Mouse (Mus musculus) intestine, embryonic 15.5 days (tissue): ENCODE results near the gene Hs6st1. TPM values are rescaled to one million over a fixed set of nuclear protein-coding genes. Genes with fewer than 3 reads are reported as not detected.

Experiments
- ATAC-seq: fragments of 200-750 bp; cut with Nextera tagmentation; 2 replicates; pipeline ENCODE4 v1.8.0; 2017; ENCODE audit warnings: moderate TSS enrichment, moderate library complexity
- H3K27ac ChIP-seq: fragments of 300-500 bp; sonication (generic); 2 replicates; pipeline ENCODE4 v1.5.1; 2015; ENCODE audit warnings: mild to moderate bottlenecking, inconsistent platforms
- H3K27me3 ChIP-seq: fragments of 300-500 bp; sonication (generic); replicated peaks from 2 replicates; pipeline ENCODE4 v1.6.1; 2015; ENCODE audit warnings: inconsistent platforms
- H3K36me3 ChIP-seq: fragments of 300-500 bp; sonication (generic); 2 replicates; pipeline ENCODE4 v1.6.1; 2015; ENCODE audit warnings: inconsistent platforms
- H3K4me1 ChIP-seq: fragments of 300-500 bp; sonication (generic); replicated peaks from 2 replicates; pipeline ENCODE4 v1.6.1; 2015; ENCODE audit warnings: inconsistent platforms
- H3K4me2 ChIP-seq: fragments of 300-500 bp; sonication (generic); replicated peaks from 2 replicates; pipeline ENCODE4 v1.6.1; 2015; ENCODE audit warnings: mild to moderate bottlenecking, inconsistent platforms
- H3K4me3 ChIP-seq: fragments of 300-500 bp; sonication (generic); replicated peaks from 2 replicates; pipeline ENCODE4 v1.5.1; 2015; ENCODE audit warnings: inconsistent platforms
- H3K9ac ChIP-seq: fragments of 300-500 bp; sonication (generic); 2 replicates; pipeline ENCODE4 v1.6.1; 2015; ENCODE audit warnings: inconsistent platforms
- H3K9me3 ChIP-seq: fragments of 300-500 bp; sonication (generic); 2 replicates; pipeline ENCODE4 v1.6.1; 2016; ENCODE audit warnings: inconsistent platforms
- WGBS: fragments of 180-500 bp; shearing (Covaris S2); methylation state at CpG from one replicate; pipeline ENCODE4 v1.1.7; 2015; 5-methylcytosine and 5-hydroxymethylcytosine counted together
- polyA plus RNA-seq: library from polyadenylated mRNA; unstranded; fragments of >200 nt; fragmentation: Nextera tagmentation; extraction: Ambion mirVana; gene quantifications from 2 replicates; pipeline ENCODE4 v1.2.1, GENCODE M21; 2015

The Hs6st1 gene
- polyA plus RNA-seq, 1 experiment from 2014 or later, result 10.6 TPM

DNA sequence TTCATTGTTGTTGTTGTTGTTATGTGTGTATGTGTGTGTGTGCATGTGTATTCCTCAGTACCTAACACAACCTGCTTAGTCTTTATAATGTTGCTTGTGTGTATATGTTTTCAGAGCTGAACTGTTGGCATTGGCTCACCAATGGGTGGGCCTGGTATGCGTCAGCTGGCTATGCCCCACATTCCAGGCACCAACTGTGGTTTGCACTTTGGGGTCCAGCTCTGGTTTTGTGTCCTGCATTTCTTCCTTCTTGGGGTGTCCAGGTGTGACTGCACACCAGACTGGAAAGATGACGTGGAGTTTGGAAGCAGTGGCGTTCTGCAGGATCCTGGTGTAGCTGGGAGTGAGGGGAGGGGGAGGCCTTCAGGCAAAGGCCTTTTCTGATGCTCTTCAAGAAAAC is 50.8 kb downstream of the Hs6st1 start:
- no peak overlapping the region for H3K27ac ChIP-seq
- WGBS, result 79% methylated on average over 3 of the region's 3 CpGs
- H3K4me2 ChIP-seq, result no peak overlapping the region
- no peak overlapping the region for H3K4me3 ChIP-seq
- ATAC-seq, result no peak
- H3K27me3 ChIP-seq, result no peaks in the 10 kb centered on the region
- no peaks in the 10 kb centered on the region for H3K4me1 ChIP-seq
- no peaks in the 10 kb centered on the region for H3K9me3 ChIP-seq
- no peaks in the 10 kb centered on the region for H3K36me3 ChIP-seq
- H3K9ac ChIP-seq, result no peak overlapping the region

GRCm38 (mm10) chr1:36119426-36119825 is 51.2 kb downstream of the Hs6st1 start:
- Histone ChIP-seq H3K27me3 (no peaks in the 10 kb centered on the region), H3K9ac (no peak overlapping the region), H3K9me3 (no peaks in the 10 kb centered on the region), H3K4me3 (no peak overlapping the region), H3K4me2 (no peak overlapping the region), H3K36me3 (no peaks in the 10 kb centered on the region), H3K27ac (no peak overlapping the region), H3K4me1 (no peaks in the 10 kb centered on the region)
- no peak for ATAC-seq
- WGBS, result 70% methylated on average over 4 of the region's 4 CpGs

DNA sequence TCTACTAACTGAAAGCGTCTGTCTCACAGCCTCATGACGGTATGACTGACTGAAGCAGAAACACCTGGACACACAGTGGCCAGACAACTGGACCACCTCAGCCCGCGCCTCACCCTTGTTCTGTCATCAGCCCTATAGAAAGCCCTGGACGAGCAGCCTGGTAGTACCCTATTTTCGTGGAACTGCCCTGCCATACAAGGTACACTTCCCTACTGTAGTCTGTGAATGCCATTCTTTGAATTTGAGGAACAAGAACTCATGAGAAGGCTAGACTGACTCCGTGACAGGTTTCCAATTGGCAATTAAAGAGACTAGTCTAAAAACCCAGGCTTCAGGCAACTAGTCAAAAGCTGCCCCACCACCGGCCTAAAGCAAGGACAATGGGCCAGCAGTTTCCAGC is 53.0 kb downstream of the Hs6st1 start:
- Histone ChIP-seq H3K36me3 (no peaks in the 10 kb centered on the region), H3K9ac (no peak overlapping the region), H3K4me3 (no peak overlapping the region), H3K27ac (no peak overlapping the region), H3K9me3 (no peaks in the 10 kb centered on the region), H3K4me1 (no peaks in the 10 kb centered on the region), H3K4me2 (no peak overlapping the region), H3K27me3 (no peaks in the 10 kb centered on the region)
- ATAC-seq, result no peak
- WGBS, result 78% methylated on average over 8 of the region's 8 CpGs

GRCm38 (mm10) chr1:36125076-36125475 is 56.9 kb downstream of the Hs6st1 start:
- Histone ChIP-seq H3K27ac (no peak overlapping the region), H3K4me1 (no peaks in the 10 kb centered on the region), H3K4me3 (no peak overlapping the region), H3K36me3 (no peaks in the 10 kb centered on the region), H3K9ac (no peak overlapping the region), H3K27me3 (no peaks in the 10 kb centered on the region), H3K4me2 (no peak overlapping the region), H3K9me3 (no peaks in the 10 kb centered on the region)
- no peak for ATAC-seq
- 34% methylated on average over 7 of the region's 7 CpGs for WGBS

- H3K36me3 ChIP-seq, result no peaks in the 10 kb centered on the region
- H3K4me2 ChIP-seq, result no peak overlapping the region
- no peak overlapping the region for H3K4me3 ChIP-seq
- no peaks in the 10 kb centered on the region for H3K9me3 ChIP-seq
- H3K9ac ChIP-seq, result no peak overlapping the region
- H3K4me1 ChIP-seq, result 0 out of 2 replicates have a peak, but pooled peaks cover 4% of the 10 kb centered on the region
- no peak overlapping the region for H3K27ac ChIP-seq
- WGBS, result 34% methylated on average over 4 of the region's 4 CpGs
- ATAC-seq, result peak; percentile 44; the same call in 1 of the 2 replicates
- H3K27me3 ChIP-seq, result no peaks in the 10 kb centered on the region
Observed at GRCm38 (mm10) chr1:36129126-36129525, 60.9 kb downstream of the Hs6st1 start.

DNA sequence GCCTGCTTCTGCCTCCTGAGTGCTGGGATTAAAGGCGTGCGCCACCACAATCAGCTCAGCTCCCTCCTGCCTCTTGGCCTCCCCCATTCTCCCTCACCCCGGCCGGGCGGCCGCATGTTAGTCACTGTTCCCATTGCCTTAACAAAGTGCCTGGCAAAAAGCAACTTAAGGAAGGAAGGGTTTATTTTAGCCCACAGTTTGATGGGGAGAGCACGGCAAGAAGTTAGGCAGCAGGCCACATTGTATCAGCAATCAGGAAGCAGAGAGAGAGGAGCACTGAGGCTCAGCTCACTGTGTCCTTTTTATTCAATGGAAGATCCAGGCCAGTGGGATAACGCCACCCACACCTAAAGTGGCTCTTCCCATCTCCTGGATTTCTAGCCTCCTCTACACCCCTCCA is 61.7 kb downstream of the Hs6st1 start:
- H3K27ac ChIP-seq, result no peak overlapping the region
- ATAC-seq, result no peak
- no peak overlapping the region for H3K9ac ChIP-seq
- H3K36me3 ChIP-seq, result no peaks in the 10 kb centered on the region
- H3K4me1 ChIP-seq, result 0 out of 2 replicates have a peak, but pooled peaks cover 4% of the 10 kb centered on the region
- no peak overlapping the region for H3K4me3 ChIP-seq
- H3K27me3 ChIP-seq, result no peaks in the 10 kb centered on the region
- no peaks in the 10 kb centered on the region for H3K9me3 ChIP-seq
- no peak overlapping the region for H3K4me2 ChIP-seq
- 92% methylated on average over 8 of the region's 8 CpGs for WGBS

- Histone ChIP-seq H3K36me3 (no peaks in the 10 kb centered on the region), H3K4me3 (no peak overlapping the region), H3K4me2 (no peak overlapping the region), H3K27ac (no peak overlapping the region), H3K9me3 (no peaks in the 10 kb centered on the region), H3K27me3 (no peaks in the 10 kb centered on the region), H3K9ac (no peak overlapping the region), H3K4me1 (0 out of 2 replicates have a peak, but pooled peaks cover 4% of the 10 kb centered on the region)
- WGBS, result 82% methylated on average over 4 of the region's 4 CpGs
- ATAC-seq, result no peak
Observed at GRCm38 (mm10) chr1:36130307-36131035, 62.3 kb downstream of the Hs6st1 start.

GRCm38 (mm10) chr1:36131154-36131553 is 63.0 kb downstream of the Hs6st1 start:
- WGBS, result 58% methylated on average over 4 of the region's 4 CpGs
- no peak overlapping the region for H3K27ac ChIP-seq
- H3K4me1 ChIP-seq, result 0 out of 2 replicates have a peak, but pooled peaks cover 4% of the 10 kb centered on the region
- no peak for ATAC-seq
- H3K4me3 ChIP-seq, result no peak overlapping the region
- no peaks in the 10 kb centered on the region for H3K9me3 ChIP-seq
- H3K27me3 ChIP-seq, result no peaks in the 10 kb centered on the region
- H3K9ac ChIP-seq, result no peak overlapping the region
- H3K4me2 ChIP-seq, result no peak overlapping the region
- H3K36me3 ChIP-seq, result no peaks in the 10 kb centered on the region

- H3K27ac ChIP-seq, result no peak overlapping the region
- no peak for ATAC-seq
- no peak overlapping the region for H3K4me3 ChIP-seq
- H3K36me3 ChIP-seq, result no peaks in the 10 kb centered on the region
- no peaks in the 10 kb centered on the region for H3K27me3 ChIP-seq
- 0 out of 2 replicates have a peak, but pooled peaks cover 4% of the 10 kb centered on the region for H3K4me1 ChIP-seq
- 64% methylated on average over 8 of the region's 8 CpGs for WGBS
- no peak overlapping the region for H3K9ac ChIP-seq
- no peak overlapping the region for H3K4me2 ChIP-seq
- no peaks in the 10 kb centered on the region for H3K9me3 ChIP-seq
Observed at GRCm38 (mm10) chr1:36131766-36132165, 63.6 kb downstream of the Hs6st1 start.

- no peaks in the 10 kb centered on the region for H3K27me3 ChIP-seq
- H3K4me3 ChIP-seq, result no peak overlapping the region
- H3K9ac ChIP-seq, result no peak overlapping the region
- no peaks in the 10 kb centered on the region for H3K9me3 ChIP-seq
- H3K27ac ChIP-seq, result no peak overlapping the region
- H3K4me2 ChIP-seq, result no peak overlapping the region
- no peaks in the 10 kb centered on the region for H3K36me3 ChIP-seq
- ATAC-seq, result no peak
- 73% methylated on average over 4 of the region's 4 CpGs for WGBS
- H3K4me1 ChIP-seq, result 0 out of 2 replicates have a peak, but pooled peaks cover 4% of the 10 kb centered on the region
Observed at GRCm38 (mm10) chr1:36132211-36132610, 64.0 kb downstream of the Hs6st1 start.

- Histone ChIP-seq H3K9ac (no peak overlapping the region), H3K36me3 (no peaks in the 10 kb centered on the region), H3K9me3 (no peaks in the 10 kb centered on the region), H3K27ac (no peak overlapping the region), H3K4me1 (0 out of 2 replicates have a peak, but pooled peaks cover 4% of the 10 kb centered on the region), H3K27me3 (no peaks in the 10 kb centered on the region), H3K4me3 (no peak overlapping the region), H3K4me2 (no peak overlapping the region)
- ATAC-seq, result no peak
- 73% methylated on average over 8 of the region's 8 CpGs for WGBS
Observed at GRCm38 (mm10) chr1:36133041-36133440, 64.8 kb downstream of the Hs6st1 start.

DNA sequence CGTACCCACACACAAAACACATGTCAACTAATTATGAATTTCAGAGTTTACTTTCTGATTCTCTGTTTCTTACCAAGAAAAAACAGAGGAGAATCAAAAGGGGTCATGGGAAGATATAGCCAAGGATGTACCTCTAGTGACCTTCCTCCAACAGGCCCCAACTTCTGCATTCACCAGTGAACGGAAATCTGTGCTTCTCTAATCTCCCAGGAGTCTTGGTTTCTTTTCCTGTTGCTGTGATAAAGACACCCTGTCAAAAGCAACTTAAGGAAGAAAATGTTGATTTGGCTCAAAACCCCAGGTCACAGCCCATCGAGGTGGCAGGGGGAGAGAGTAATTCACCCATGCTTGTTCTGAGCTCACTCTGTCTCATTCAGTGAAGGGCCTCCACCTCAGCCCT is 65.4 kb downstream of the Hs6st1 start:
- 0 out of 2 replicates have a peak, but pooled peaks cover 4% of the 10 kb centered on the region for H3K4me1 ChIP-seq
- H3K36me3 ChIP-seq, result no peaks in the 10 kb centered on the region
- H3K4me3 ChIP-seq, result no peak overlapping the region
- H3K9me3 ChIP-seq, result no peaks in the 10 kb centered on the region
- no peak overlapping the region for H3K27ac ChIP-seq
- WGBS, result 70% methylated on average over 3 of the region's 3 CpGs
- H3K27me3 ChIP-seq, result no peaks in the 10 kb centered on the region
- no peak overlapping the region for H3K4me2 ChIP-seq
- no peak overlapping the region for H3K9ac ChIP-seq
- no peak for ATAC-seq

- no peaks in the 10 kb centered on the region for H3K9me3 ChIP-seq
- no peaks in the 10 kb centered on the region for H3K36me3 ChIP-seq
- H3K4me1 ChIP-seq, result 0 out of 2 replicates have a peak, but pooled peaks cover 4% of the 10 kb centered on the region
- H3K27me3 ChIP-seq, result no peaks in the 10 kb centered on the region
- WGBS, result 4% methylated on average over 3 of the region's 3 CpGs
- no peak overlapping the region for H3K4me3 ChIP-seq
- H3K4me2 ChIP-seq, result no peak overlapping the region
- no peak overlapping the region for H3K9ac ChIP-seq
- no peak overlapping the region for H3K27ac ChIP-seq
- peak; percentile 48 for ATAC-seq
Observed at GRCm38 (mm10) chr1:36134584-36134983, 66.4 kb downstream of the Hs6st1 start.
